Mouse (Mus musculus) neural tube, embryonic 10.5 days (tissue): ENCODE results near the gene Fntb.

Source experiments
- DNase-seq: peaks from one replicate; pipeline ENCODE4 v3.0.0-alpha.2; 2017; ENCODE audit warnings: low spot score; ENCODE audit errors: extremely low spot score

Gene Fntb

DNA sequence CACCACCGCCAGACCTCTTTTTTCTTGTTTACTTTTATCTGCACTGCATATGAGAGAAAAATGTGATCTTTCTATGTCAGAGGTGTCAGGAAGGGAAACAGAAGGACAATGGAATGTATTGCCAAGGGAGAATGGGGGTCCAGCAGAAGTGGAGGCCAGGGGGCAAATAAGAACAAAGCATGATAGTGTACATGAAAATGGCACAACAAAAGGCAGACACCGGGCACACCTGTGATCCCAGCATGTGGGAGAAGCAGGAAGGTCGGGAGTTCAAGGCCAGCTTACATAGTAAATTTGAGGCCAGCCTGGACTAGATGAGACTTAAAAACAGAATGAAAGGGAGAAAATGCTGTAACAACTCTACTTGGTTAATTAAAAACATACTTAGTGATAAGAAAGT is 153.5 kb downstream of the Fntb start:
- no peak for DNase-seq

DNA sequence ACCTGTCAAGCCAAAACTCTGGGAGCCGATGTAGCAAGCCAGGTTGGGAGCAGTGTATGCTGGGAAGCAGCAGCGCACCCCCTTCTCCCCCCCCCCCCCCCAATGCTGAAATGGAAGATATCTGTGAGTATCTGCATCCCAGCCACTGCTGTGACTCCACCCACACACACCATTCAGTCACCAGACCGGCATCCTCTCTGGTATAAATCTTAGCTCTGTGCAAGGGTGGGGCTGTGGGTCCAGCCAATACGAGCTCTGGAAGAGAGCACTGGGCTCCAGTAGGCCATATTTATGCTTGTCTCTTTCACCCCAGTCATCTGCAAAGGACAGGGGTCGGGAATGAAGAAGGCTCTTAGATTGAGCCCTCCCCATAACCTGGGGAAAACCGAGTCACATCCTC is 155.0 kb downstream of the Fntb start:
- no peak for DNase-seq

DNA sequence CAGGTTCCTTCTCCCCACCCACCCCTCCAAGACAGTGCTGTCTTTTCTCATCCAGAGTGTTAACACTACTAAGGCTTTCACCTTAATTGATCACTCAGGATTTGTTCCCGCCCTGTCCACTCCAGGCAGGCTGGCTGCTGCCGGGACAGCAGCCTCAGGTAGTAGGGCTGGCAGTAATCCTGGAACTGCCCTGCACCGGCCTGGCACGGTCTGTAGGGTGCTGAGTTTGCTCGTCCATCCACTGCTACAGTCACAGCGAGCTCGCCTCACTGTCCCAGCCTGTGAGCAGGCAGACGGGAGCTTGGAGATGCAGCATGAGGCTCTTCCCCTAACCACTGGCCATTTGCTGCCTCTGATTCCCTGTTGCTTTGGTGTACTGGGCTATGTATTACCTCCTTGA is 155.6 kb downstream of the Fntb start:
- no peak for DNase-seq

DNA sequence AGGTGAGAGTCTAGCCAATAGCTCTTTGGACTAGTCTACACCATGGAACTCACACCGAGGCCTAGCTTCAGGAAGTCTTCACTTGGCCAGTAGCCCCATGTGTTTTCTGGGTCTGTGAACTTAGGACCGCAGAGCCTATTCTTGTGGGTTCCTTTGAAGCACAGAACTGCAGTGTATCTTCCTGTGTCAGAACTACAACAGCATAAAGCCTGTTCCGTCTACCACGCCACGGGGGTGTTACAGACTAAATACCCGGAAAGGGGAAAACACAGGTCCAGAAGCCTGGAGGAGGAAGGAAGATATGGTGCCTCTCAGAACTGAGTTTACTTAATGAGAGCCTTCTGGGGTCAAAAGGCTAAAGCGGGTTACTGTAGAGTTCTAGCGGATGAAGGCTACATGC is 157.7 kb downstream of the Fntb start:
- no peak for DNase-seq

DNA sequence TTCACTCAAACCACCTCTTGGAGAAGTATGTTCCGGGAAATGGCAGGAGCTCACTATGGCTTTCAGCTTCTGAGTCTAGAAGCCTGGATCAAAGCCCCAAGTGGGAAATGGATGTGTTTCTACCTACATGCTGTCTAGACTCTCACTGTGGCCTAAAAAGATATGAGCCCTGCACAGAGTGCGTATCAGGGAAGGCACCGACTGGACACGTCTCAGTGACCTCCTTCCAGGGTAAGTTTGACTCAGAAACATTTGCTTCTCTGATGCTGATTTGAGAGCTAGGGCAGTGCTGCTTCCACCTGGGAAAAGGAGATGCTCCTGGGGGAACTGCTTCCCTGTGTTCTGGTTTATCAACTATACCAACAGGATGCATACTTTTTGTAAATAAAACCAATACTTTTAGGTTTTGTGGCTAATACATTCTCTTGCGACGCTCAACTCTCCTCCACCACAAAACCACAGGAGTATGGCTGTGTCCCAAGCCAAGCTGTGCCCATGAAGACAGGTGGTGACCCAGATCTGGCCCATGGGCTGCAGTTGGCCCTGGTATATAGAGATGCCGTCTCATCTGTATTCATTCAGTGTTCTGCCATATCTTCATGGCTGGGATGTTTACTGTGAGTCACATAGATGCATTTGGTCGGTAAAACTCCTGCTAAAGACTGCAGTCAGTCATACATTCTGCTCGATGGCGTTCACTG is 159.7 kb downstream of the Fntb start:
- DNase-seq: no peak

DNA sequence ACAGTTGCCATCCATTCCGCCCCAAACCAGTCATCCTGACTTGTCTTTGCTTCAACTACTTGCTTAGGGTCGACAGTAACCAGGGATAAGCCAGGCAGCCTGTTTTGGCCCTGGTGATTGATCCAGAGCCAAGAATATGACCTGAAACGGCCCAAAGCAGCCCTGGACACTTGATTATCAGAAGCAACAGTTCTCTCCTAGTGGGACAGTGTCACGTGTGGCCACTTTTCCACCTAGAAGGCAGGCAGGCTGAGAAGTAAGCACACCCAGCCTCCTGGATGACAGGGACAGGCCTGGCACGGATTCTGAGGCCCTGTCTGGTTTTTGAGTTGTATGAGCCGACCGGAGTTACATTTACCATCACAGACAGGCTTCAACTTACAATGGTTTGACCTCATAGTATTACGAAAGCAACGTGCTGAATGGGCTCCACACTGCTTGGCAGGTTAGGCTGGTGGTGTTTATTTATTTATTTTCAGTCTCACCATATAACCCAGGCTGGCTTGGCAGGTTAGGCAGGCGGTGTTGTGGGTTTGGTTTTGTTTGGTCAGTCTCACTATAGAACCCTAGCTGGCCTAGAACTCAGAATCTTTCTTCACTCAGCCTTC is 161.1 kb downstream of the Fntb start:
- no peak for DNase-seq

DNA sequence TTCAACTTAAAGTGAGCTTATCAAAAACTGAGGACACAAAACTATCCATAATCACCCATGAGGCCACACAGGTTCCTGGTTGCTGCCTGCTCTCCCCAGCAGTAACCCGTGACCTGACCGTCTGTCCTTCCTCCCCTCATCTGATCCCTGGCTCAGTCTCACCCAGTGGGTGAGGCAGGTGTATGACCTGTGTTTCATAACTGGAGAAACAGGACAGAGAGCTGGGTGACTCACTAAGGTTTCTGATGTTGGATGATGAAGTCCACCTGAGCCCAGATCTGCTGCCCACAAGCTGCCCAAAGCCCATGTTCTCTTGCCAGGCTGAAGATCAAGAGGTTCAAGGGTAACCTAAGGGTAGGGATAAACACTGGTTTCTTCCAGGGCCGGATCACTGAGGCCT is 161.6 kb downstream of the Fntb start:
- DNase-seq: no peak

DNA sequence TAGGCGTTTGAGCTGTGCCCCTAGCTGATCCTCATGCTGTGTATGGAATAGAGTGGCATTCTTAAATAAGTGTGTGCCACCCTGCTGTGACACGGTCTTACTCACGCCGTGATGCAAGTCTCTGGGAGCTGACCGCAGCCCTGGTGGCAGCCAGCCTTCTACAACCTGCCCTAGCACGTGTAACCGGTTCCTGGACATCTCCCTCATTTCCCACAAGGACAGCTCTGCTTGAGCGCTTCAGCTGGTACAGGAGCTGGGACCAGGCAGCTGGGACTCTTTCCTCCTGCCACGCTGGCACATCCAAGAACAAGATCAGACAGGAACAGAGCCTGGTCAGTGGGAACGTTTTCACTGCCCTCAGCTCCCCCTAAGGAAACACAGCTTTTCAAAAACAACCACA is 162.2 kb downstream of the Fntb start:
- no peak for DNase-seq

DNA sequence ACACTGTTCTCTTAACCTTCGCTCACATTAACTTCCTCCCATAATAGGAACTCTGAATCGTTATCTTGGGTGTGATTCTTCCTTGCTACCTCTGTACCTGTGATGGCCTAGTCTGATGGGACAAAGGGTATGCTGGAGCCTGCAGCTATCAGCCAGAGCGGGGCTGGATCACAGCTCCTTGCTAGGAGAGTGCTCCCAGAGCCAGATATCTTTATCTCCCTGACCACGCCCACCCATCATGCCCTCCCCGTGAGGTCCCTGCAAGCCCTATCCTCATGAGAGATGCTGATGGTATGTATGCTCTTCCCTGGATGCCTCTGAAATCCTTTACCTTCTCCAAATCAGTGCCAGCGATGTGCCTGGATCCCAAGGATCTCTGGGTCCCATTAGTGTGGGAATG is 164.8 kb downstream of the Fntb start:
- no peak for DNase-seq

DNA sequence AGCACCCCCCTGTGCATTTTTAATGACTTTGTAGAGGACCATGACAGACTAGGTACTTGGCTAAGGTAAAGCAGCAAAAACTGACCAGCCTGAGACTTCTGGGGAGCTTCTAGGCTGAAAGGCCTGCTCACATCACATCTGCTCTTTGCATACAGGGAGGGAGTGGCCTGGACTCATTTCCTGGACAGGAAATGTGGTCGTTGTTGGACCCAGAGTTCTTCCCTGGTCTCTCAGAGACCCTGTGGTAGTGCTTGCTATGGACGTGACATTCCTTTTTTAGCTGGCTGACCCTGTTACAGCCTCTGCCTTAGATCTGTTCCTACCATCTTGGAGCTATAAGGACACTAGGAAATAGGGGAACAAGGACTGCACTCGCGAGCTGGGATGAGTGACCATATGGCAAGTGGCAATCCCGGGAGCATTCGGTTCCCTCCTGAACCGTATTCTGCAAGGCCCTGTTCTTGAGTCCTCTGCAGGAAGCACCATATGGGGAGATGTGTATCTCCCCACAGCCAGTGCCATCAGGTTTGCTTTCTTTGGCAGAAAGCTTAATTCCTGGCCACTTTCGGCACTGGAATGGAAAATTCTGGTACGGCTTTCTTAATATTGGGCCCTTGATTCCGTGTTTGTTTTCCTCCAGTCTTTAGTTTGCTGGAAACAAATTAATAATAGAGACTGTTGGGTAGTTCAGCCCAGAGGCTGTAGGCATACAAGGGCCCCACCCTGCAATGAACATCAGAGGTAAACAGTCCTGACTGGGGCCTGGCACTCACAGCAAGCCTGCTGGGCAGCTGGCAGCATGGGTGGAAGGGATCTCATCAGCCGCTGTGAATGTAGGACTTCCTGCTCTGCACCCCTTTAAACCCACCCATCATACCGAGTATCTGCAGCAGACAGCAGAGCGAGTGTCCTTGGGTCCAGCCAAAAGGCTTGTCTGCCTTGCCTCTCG is 166.6 kb downstream of the Fntb start:
- DNase-seq: no peak

DNA sequence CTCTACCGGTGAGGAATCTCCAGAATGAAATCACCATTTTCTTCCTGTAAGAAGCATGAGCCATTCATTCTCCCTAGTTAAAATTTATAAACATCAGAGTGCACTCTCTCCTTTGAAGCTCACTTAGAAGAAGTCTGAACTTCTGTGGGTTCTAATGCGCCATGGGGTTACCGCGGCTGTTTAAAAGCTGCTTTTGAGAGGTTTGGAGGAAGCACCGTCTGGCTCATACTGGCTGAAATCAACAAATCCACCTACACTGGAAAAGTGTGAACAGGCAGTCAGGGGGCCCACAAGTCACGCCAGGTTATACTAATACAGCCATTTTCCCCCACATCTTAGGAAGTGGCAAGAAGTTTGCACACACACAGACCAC is 167.3 kb downstream of the Fntb start:
- no peak for DNase-seq

DNA sequence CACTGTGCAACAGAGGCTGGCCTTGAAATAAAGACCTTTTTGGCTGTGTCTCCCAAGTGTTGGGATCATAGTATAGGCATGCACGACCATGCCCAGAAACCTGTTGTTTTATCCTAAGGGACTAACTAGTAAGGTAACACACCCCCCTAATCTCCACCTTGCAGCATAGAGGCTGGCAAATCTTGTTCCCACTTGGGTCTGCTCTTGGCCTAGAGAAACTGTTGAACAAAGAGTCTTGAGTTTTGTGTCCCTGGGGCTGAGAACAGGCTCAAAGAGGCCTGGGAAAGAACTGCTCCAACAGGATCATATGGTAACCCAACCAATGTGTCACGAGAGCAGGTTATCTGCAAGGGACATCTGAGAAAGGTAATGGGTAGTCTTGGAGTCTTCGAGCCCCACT is 169.0 kb downstream of the Fntb start:
- no peak for DNase-seq

DNA sequence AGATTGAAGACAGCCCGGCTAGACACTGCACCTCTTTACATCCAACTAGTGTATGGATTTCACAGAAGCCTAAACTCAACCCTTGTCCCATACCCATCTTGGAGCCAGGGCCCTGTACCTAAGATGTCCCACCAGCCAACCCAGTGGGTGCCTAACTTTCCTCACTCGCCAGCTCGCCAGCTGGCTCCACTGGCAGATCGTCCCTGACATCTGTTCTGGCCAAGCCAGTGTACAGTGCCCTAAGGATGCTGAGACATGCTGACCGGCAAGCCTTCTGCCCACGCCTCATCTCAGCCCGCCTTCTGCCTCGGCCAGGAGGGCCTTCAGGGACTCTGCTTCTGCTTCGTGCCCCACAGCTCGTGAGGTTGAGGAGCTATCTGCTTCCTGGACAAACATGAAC is 170.8 kb downstream of the Fntb start:
- DNase-seq: no peak

DNA sequence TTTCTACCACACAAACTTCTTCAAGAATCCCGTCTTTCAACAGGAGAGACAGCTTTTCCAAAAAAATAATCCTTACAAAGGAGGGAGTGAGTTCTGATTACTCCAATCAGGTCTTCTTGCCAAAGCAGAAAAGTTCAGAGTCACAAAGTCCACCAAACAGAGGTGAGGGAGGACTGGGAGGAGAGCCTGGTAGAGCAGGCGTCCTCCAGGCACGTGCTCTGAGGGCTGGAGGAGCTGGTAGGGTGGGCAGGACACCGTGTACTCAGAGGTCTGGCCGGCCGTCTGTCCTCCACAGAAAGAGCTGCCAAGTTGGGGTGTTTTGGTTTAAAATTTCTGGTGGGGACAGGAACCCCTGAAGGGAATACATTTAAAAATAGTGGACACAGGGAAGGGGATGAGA is 172.6 kb downstream of the Fntb start:
- no peak for DNase-seq

DNA sequence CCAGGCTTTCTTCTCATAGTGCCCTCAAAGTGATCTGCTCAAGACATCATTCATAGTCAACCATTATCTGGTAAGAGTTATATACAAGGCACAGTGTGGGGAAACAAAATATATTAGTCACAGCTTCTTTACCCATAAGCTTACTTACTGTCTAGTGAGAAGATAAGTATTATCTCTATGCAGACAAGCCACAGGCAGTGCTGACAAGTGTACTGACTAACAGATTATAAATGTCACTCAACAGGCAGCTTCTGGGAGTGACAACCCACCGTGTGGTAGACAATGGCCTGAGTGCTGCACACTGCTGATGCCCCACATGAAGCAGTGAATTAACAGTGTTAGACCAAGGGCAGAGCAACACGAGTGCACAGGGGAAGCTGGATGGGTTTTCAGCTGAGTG is 176.1 kb downstream of the Fntb start:
- DNase-seq: no peak

DNA sequence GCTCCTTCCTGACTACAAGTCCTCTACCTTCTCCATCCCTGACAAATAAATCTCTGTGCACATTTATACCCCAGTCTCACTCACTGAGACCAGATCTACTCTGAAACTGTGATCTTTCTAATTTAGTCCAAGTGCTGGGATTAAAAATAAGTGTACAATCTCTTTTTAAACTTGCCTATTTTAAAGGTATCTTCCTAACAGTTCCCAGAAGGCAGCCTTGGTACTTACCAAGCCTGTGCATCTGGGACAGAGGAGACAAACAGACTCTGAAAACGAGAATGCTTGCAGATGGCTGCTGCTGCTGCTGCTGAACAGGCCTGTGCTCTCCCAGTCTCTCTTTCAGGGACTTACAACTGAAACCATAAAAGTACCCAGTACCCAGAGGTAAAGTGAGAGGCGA is 177.1 kb downstream of the Fntb start:
- DNase-seq: no peak

DNA sequence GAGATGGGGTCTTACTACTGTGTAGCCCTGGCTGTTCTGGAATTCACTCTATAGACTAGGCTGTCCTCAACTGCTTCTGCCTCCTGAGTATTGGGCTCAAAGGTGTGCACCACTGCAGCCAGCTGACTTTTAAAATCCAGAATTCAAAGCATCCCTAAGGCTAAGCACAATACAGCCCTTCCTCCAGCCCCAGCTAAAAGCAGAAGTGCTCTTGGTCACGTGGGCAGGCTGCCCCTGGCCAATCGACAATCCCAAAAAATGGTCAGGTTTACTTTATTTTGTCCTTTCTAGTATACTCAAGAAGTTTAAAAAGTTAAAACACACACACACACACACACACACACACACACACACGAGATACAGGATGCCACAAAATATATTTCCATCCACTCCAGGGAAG is 177.7 kb downstream of the Fntb start:
- no peak for DNase-seq

DNA sequence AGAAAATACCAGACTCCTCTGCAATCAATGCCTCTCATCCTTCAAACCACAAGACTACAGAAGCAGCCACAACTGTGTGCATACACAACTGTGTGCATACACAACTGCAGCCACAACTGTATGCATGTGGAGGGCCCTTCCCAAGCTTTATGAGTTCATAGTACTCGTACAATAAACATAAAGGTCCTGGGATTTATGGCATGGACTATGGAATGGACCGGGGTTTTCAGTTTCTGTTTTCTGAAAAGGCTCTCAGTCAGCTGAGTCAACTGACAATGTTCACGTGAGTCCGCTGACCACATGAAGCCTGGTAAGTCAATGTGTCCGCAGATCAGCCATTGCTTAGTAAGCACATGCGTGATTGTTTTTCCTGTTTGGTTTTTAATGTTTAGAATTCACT is 178.1 kb downstream of the Fntb start:
- no peak for DNase-seq

DNA sequence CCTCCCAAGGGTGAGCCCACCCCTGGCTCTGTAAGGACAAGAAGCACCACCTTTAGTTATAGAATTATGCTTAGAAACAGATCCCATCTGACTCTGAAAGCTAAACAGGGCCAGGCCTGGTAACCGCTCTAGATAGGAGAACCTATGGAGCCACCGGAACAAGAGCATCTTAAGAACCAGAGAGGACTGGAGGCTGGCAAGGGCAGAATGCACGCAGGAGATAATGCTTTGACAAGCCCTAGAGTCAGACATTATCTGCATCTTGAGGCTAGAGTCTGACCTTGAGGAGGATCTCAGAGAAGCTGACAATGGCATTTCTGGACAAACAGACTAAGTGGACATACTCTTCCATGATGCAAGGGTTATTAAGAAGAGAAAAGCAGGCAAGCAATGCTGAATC is 182.1 kb downstream of the Fntb start:
- DNase-seq: no peak

DNA sequence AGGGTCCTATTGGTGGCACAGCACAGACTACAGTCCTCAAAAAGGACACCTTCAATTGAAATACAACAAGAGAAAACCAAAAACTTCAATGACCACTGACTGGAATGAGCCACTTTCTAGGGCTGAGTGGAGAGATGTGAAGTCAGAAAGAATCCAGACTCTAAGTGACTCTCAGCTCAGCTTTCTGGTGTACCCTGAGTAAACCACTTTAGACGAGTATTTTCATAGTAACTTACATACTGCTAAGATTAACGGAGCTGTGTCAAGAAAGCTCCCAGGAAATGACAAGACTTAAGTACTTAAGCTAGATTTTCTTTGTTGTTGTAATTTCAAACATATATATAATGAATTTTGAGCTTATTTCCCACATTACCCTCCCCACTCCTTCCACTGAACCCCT is 182.8 kb downstream of the Fntb start:
- no peak for DNase-seq

DNA sequence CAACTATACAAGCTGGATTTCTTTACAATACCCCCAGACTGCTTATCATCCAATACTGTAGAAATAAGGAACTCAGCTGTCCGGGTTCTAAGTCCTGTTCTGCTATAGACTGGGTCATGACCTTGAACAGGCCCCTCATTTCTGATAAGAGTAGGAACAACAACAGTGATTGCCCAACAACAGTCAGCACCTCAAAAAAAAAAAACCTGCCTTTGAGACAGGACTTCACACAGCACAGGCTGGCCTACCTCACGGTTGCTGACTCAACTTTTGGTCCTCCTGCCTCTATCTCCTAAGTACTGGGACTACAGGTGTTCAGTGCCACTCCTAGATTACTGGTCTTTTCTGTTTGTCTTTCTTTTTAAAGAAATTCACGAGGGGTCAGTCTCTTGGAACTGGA is 183.4 kb downstream of the Fntb start:
- DNase-seq: no peak

DNA sequence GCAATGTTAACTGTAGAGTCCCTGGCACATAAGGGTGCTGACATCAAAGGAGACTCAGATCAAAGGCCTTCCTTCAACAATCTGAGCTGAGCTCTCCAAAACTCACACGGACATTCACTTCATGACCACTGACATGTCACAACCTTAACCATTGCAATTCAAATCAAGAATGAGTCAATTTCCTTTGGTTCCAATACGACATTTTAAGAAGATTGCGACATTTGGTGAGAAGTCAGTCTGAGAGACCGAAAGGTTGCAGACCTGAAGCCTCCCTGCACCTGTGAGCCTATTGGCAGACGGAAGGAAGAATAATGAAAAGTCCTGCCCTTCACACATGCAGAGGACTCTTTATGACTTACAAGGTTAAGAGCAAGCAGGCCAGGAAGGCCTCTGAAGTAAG is 184.9 kb downstream of the Fntb start:
- DNase-seq: no peak
